Mouse (Mus musculus) ES-E14 (cell line): ENCODE data around the gene Gusb. TPM values are rescaled to one million over a fixed set of nuclear protein-coding genes. Genes with fewer than 3 reads are reported as not detected.

Experiments used
- DNase-seq: peaks from one replicate; pipeline ENCODE4 v3.0.0-alpha.2; 2013; ENCODE audit warnings: low read depth, low spot score
- H3K27ac ChIP-seq: 2 replicates; pipeline ENCODE4 v1.5.1; 2012; ENCODE audit warnings: low read depth, mild to moderate bottlenecking, low read length, moderate library complexity, mixed read lengths; ENCODE audit not compliant: poor library complexity, insufficient read depth, severe bottlenecking
- H3K36me3 ChIP-seq: 2 replicates; pipeline ENCODE4 v1.6.1; 2012; ENCODE audit warnings: mild to moderate bottlenecking, low read length, moderate library complexity, mixed read lengths; ENCODE audit not compliant: control insufficient read depth, poor library complexity, insufficient read depth, severe bottlenecking
- H3K4me1 ChIP-seq, 2 experiments: fragments of 150-350 bp in 1 of 2; sonication (generic) in 1 of 2; 2 replicates each; pipeline ENCODE4 v1.6.1; 2012; ENCODE audit warnings: low read length in 2 of 2, mild to moderate bottlenecking in 1 of 2, mixed read lengths in 1 of 2; ENCODE audit not compliant: control insufficient read depth in 2 of 2, insufficient read depth in 2 of 2, poor library complexity in 1 of 2
- H3K4me3 ChIP-seq, 2 experiments: fragments of 150-350 bp in 1 of 2; sonication (generic) in 1 of 2; 2 replicates each; pipeline ENCODE4 v1.5.1; 2012; ENCODE audit warnings: low read length in 2 of 2, low read depth in 1 of 2, mild to moderate bottlenecking in 1 of 2, mixed read lengths in 1 of 2; ENCODE audit not compliant: insufficient read depth in 1 of 2, poor library complexity in 1 of 2, severe bottlenecking in 1 of 2
- H3K9ac ChIP-seq: 2 replicates; pipeline ENCODE4 v1.6.1; 2012; ENCODE audit warnings: low read depth, mild to moderate bottlenecking, low read length, mixed read lengths; ENCODE audit not compliant: poor library complexity, insufficient read depth, severe bottlenecking
- H3K9me3 ChIP-seq: fragments of 150-350 bp; sonication (generic); 2 replicates; pipeline ENCODE4 v1.6.1; 2012; ENCODE audit warnings: low read depth, mild to moderate bottlenecking, low read length; ENCODE audit not compliant: control insufficient read depth, insufficient read depth
- CHD2 ChIP-seq: IDR thresholded peaks from 2 replicates; pipeline ENCODE4 v1.6.1; 2014; ENCODE audit warnings: mild to moderate bottlenecking, low read depth, low read length, inconsistent platforms
- HCFC1 ChIP-seq: IDR thresholded peaks from 2 replicates; pipeline ENCODE4 v1.6.1; 2012; ENCODE audit warnings: low read length, inconsistent platforms, borderline replicate concordance; ENCODE audit not compliant: insufficient read depth
- MAFK ChIP-seq: IDR thresholded peaks from 2 replicates; pipeline ENCODE4 v1.6.1; 2014; ENCODE audit warnings: mild to moderate bottlenecking, low read depth, low read length, inconsistent platforms; ENCODE audit not compliant: insufficient read depth
- ZC3H11A ChIP-seq: IDR thresholded peaks from 2 replicates; pipeline ENCODE4 v1.6.1; 2012; ENCODE audit warnings: low read depth, mild to moderate bottlenecking, inconsistent platforms, low read length, borderline replicate concordance
- ZNF384 ChIP-seq: IDR thresholded peaks from 2 replicates; pipeline ENCODE4 v1.6.1; 2012; ENCODE audit warnings: low read depth, low read length, inconsistent platforms
- in situ Hi-C, 2 experiments: fragments of 600-800 bp; cut with MboI; formaldehyde crosslinking; loops; one replicate each; pipeline ENCODE4 v1.15.1; 2025; ENCODE audit warnings: low sequenced_read_pairs in 2 of 2, inconsistent platforms in 1 of 2; ENCODE audit not compliant: unreplicated experiment in 2 of 2
- total RNA-seq: library from RNA; depleted of rRNA; stranded (reverse); fragments of 300-350 nt; gene quantifications from 2 replicates; pipeline ENCODE4 v1.2.3, GENCODE M21; 2012; rRNA removed

The Gusb gene
- total RNA-seq, 1 experiment, result 29.0 TPM

DNA sequence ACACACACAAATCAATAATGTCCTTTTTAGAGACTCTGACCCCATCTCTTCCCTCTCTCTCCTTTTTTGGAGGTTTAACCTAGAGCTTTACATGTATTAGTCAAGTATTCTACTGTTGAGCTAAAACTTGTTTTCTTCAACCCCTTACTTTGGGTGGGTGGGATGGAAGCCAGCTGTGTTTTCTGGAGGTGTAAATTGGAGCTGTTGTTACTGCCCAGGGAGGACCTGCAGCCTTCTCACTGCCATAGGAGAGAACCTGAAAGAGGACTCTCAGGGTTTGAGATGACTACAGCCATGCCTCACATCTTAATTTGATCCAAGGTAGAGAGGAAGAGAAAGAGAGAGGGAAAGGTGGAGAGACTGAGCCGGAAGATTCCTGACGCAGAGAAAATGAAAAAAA lies 62.6 kb downstream of the Gusb start:
- no peak for DNase-seq
- Histone ChIP-seq H3K9me3 (no peaks in the 10 kb centered on the region), H3K9ac (peak overlapping the region; percentile 10; the same call in 1 of the 2 replicates), H3K36me3 (peaks cover 3% of the 10 kb centered on the region), H3K4me1 (peaks cover 2 to 6% of the 10 kb centered on the region in 2 experiments; a peak in 2 of 4 replicates), H3K27ac (no peak overlapping the region), H3K4me3 (no peak overlapping the region)
- in situ Hi-C loops, result no loop called here
- TF ChIP-seq CHD2 (no peak), ZNF384 (no peak), HCFC1 (no peak), ZC3H11A (no peak), MAFK (no peak)

Other genes with a start within 250 kb of the Gusb start
- 54.9 and 83.0 TPM in 2 replicates for gene Psph, start 215.6 kb downstream of the Gusb start, total RNA-seq
- 156 and 213 TPM in 2 replicates for gene Sumf2, start 156.1 kb downstream of the Gusb start, total RNA-seq
- gene Chchd2, start 115.6 kb downstream of the Gusb start, total RNA-seq, result 738 and 874 TPM in 2 replicates
- 15.7 and 16.6 TPM in 2 replicates for gene Zbed5, start 107.3 kb downstream of the Gusb start, total RNA-seq
- 6.4 and 7.2 TPM in 2 replicates for gene Phkg1, start 104.5 kb downstream of the Gusb start, total RNA-seq
- 1.1 and 2.9 TPM in 2 replicates for gene Nupr1l, start 94.5 kb downstream of the Gusb start, total RNA-seq
- gene Vkorc1l1, start 61.1 kb downstream of the Gusb start, total RNA-seq, result 48.1 and 58.9 TPM in 2 replicates
- 27.2 and 31.8 TPM in 2 replicates for gene Asl, start 26.2 kb upstream of the Gusb start, total RNA-seq
- 21.1 and 30.8 TPM in 2 replicates for gene Crcp, start 26.2 kb upstream of the Gusb start, total RNA-seq
- 51.4 and 59.9 TPM in 2 replicates for gene Tpst1, start 70.3 kb upstream of the Gusb start, total RNA-seq
- gene Kctd7, start 141.8 kb upstream of the Gusb start, total RNA-seq, result 1.0 and 1.2 TPM in 2 replicates
- gene Rabgef1, start 168.7 kb upstream of the Gusb start, total RNA-seq, result 17.0 and 18.2 TPM in 2 replicates
- gene Tmem248, start 214.0 kb upstream of the Gusb start, total RNA-seq, result 83.1 and 92.9 TPM in 2 replicates